Mouse (Mus musculus) spleen, postnatal 36 days (tissue): ENCODE results near the gene Gh.

Source experiments
- DNase-seq, 2 experiments: peaks; one replicate each; pipeline ENCODE4 v3.0.0; 2022; ENCODE audit warnings: low spot score in 2 of 2, mixed read lengths in 1 of 2

Gh gene

GRCm38 (mm10) chr11:106308162-106308561, 6.5 kb upstream of the Gh start:
- DNase-seq: peak; percentile 95

DNA sequence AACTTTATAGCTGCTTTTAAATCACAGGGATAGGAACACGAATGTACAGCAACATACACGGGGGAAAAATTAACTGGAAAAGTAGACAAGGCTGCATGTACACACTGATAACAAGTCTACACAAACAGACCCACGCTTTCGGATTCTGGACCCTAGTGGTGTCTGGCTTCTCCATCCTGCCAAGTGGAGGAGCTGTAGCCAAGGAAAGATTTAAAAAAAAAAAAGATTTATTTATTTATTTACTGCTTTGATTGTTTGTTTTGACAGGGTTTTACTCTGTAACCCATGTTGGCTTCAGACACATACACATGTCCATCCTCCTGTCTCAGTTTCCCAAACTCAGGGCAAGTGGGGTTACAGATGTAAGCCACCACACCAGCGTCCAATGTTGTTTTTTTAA, 5.8 kb upstream of the Gh start:
- no peak for DNase-seq

- DNase-seq: no peak
Measured at GRCm38 (mm10) chr11:106306758-106307157, 5.1 kb upstream of the Gh start.

DNA sequence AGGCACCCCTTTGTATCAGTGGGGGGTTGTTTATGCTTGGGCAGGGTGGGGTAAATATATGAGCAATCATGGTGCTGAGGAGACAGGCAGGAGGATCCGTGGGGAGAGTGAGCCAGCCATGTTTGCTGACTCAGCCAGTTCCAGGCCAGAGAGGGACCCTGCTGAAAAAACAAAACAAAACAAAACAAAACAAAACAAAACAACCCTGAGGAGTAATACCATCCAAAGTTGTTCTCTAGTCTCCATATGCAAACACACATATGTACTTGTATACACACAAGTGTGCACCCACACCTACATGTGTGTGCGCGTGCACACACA, 4.4 kb upstream of the Gh start:
- DNase-seq: no peak

- peak; percentile 83 to 88 for DNase-seq
Measured at GRCm38 (mm10) chr11:106305348-106306064, 3.8 kb upstream of the Gh start.

GRCm38 (mm10) chr11:106302634-106303033, 969 bp upstream of the Gh start:
- peak; percentile 63 to 68 for DNase-seq

DNA sequence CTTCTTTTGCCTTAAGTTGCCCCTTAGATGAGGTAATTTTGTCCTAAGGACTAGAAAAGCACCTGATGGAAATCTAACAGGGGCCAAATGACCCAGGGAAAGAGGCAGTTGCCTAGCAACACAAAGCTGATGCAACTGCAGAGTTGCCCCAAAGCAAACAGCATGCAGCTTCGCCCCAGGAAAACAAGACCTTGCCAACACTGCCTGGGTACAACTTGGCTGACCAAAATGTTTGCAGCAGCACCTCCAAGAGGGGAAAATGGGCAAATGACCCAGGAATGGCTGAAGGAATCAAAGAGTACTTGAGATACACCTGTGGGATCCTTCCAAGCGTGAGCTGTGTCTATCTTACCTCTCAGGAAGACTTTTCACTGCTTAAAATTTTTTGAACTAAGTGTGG, 9.8 kb downstream of the Gh start:
- DNase-seq: no peak

- DNase-seq: no peak
Measured at GRCm38 (mm10) chr11:106290376-106290775, 11.3 kb downstream of the Gh start.

DNA sequence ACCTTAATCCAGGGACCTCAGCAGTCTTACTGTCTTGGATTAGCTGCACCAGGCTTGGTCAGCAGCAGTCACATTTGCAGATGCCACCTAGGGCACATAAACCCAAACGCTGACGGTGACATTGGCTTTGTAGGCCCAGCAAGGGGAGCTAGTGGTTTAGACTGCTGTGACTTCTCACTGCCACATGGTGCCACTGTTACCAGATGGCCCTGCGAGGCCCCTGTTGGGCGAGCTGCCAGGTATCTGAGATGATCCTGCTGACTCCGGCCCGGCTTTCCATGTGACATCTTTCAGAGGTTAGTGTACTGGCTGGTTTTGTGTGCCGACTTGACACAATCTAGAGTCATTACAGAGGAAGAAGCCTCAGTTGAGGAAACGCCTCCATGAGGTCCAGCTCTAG, 12.3 kb downstream of the Gh start:
- DNase-seq: peak in 1 of 2 experiments; percentile 52

DNA sequence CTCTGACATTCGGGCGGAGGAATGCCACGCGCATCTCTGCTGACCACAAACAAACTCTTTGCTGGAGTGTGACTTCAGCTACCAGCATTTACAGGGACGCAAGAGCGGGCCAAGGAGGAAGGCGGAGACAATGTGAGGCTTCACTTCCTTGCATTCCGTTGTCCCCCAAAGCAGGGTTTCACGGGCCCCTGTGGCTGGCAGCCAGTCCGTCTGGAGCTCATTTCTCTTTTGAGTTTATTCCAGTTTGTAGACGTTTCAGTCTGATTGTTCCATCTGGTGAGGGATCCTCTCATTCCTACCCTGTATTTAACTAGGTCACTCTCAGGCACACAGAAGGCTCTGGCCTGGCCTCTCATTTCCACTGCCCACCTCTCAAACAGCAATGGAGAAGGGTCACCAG, 14.7 kb downstream of the Gh start:
- no peak for DNase-seq

DNA sequence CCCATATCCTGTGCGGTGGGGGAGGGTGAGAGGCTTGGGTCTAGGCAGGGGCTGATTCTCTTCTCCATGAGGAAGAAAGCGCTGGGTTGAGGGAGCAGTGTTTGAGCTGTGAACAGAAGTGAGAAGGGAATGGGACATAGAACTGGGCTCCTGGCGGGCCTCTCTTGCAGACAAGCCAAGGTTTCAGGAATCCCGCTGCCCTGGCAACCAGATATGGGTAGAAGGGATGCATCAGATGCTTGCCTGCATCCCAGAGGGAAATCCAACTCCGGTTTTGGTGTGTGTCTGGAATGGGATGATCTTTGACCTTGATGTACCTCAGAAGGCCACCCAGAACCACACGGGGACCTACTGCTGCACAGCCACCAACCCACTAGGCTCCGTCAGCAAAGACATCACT, 15.5 kb downstream of the Gh start:
- no peak for DNase-seq

GRCm38 (mm10) chr11:106284126-106284525, 17.5 kb downstream of the Gh start:
- no peak for DNase-seq

DNA sequence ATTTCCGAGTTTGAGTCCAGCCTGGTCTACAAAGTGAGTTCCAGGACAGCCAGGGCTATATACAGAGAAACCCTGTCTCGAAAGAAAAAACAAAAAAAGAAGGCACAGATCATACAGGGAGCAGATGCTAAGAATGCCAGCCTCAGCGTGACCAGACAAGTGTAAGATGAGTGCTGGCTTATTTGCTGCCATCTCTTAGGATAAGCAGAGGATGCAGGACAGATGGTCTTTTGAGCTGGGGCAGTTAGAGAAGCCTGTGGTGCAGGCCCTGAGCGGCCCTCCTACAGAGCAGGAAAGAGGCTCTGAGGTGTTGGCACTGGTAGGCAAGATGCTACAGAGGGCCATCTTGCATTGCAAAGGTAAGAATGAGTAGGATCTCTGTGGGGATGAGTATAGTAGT, 18.3 kb downstream of the Gh start:
- DNase-seq: no peak

DNA sequence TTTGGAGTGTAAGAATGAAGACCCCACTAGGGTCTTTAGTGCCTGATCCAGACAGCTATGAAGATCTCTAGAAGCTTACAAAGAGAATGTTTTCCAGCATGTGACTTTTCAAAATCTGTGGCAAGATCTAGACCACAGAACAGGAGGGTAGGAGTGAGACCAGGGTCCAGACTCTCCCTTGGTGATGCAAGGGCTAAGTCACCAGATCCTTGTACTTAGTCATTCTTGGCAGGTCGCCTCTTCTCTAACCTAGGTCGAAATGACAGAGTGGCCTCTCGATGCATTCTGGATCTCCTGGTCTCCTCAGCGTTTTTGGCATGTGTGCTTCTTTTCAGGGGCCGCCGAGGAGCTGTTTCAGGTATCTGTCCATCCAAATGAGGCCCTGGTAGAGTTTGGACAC, 19.2 kb downstream of the Gh start:
- no peak for DNase-seq

- DNase-seq: peak; percentile 90 to 92
Measured at GRCm38 (mm10) chr11:106276454-106276853, 25.2 kb downstream of the Gh start, which contains the start of gene Tcam1. Tcam1 (plus strand) TSS chr11:106276672.

DNA sequence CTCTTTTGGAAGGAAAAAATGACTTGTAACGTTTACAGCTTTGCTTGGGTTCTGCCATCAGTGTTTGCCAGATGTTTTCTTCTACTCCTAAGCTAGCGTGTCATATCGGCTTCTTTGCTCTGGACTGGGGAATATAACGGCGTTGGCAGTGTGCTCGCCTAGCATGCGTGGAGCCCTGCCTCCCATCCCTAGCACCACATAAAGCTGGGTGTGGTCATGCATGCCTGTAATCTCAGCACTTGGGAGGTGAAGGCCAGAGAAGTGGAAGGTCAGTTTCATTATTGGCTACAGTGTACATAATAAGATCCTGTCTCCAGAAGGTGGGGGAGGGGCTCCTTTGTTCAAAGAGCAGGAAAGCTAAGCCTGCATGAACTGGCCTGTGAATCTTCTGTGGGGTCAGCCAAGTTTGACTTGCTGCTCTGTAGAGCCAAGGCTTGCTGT, 26.7 kb downstream of the Gh start:
- DNase-seq: no peak

GRCm38 (mm10) chr11:106274374-106274773, 27.3 kb downstream of the Gh start:
- no peak for DNase-seq

DNA sequence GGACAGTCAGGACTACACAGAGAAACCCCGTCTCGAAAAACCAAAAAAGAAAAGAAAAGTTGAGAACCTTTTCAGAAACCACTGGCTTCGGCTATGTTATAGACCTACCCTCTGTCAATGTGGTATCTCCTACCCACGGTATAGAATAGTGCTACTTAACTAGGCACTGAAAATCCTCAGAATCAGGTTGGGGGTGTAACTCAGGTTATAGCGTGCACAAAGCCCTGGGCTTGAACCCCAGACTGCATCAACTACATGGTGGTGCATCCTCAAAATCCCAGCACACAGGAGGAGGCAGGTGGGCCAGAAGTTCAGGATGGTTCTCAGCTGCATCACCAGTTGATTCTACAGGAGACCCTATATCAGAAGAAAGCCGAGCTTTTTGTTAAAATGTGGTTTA, 27.9 kb downstream of the Gh start:
- no peak for DNase-seq

DNA sequence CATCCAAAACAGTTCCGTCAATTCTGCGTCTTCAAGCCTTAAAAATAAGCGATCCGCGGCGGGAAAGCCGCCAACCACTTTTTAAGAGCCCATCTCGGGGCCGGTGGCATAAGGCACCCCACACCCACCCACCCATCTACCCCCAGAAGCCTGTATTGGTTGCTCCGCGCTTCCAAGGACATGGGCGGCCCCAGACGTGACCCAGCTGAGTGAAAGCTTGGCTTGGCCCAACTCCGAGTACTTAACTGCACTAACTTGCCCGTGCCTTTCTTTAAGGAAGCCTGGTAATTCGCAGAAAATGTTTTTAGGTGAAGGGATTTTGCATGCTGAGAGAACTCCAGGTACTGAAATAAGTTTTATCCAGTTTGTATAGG, 28.4 kb downstream of the Gh start:
- DNase-seq: no peak

GRCm38 (mm10) chr11:106272644-106273310, 28.9 kb downstream of the Gh start, which contains the start of gene Smarcd2:
Smarcd2 (minus strand) TSS chr11:106272972.
- peak; percentile 99 to 100 for DNase-seq

GRCm38 (mm10) chr11:106271794-106272643, 29.6 kb downstream of the Gh start:
- DNase-seq: peak; percentile 67 to 68

DNA sequence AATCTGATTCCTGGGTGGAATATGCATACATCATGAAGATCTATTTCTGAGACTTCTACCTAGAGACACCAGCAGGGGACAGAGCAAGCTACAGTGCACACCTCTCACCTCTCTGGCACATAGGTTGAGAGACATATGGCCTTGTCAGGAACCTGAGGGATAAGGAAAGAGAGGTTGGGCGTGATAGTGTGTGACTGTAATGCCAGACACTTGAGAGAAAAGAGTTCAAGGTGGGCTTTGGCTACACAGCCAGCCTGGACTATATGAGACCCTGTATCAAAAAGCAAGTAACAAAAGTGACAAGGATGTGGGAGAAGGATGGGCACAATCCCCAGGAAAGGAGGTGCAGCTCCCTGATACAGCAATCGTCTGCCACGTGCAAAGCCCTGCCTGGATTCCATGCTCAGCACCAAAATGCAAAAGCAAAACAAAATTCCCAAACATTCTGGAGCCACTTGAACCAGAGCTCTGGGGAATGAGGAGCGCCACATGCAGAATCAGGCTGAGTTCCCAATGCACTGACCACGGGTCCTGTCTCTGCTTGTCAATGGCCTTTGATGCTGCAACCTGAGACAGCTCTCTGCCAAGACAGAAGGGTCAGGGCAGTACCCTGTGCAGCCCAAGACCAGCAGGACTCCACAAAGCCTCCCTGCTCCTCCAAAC, 30.4 kb downstream of the Gh start:
- no peak for DNase-seq
